In the genomic region with DNA sequence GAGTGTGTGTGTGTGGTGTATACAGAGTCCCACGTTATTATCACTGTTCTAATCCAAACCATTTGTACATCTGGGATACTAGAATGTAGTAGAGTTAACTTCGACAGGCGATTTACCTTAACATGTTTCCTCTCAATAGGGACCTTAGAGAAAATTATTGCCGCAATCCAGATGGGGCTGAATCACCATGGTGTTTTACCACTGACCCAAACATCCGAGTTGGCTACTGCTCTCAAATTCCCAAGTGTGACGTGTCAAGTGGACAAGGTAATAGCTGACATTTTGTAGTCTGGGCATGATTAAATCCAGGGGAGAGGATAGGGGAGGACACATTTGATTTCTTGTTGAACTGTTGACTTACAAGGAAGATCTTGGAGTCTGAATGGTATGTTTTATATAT, we compare ENCODE assay signal across 23 mouse cellular contexts. TPM values are rescaled to one million over a fixed set of nuclear protein-coding genes. Genes with fewer than 3 reads are reported as not detected.
A peak's percentile ranks its signal among the peaks of the same experiment; 100 is the strongest.
DNase-seq lines count a peak whose midpoint lies in the region; ATAC-seq and TF ChIP-seq lines count a peak whose summit lies in the region.
"Had no signal": no experiment of that assay in that cellular context is flagged by ENCODE, and none has a peak within 500 bp of the region (broad histone marks: within the 10 kb centered on the region; RNA-seq: fewer than 3 reads in every experiment).

No protein-coding gene starts in this region.

- H3K9me3 ChIP-seq in forebrain, postnatal 0 days (ENCODE audit: low read length): no peaks in the 10 kb centered on the region
- H3K9me3 ChIP-seq: embryonic facial prominence, embryonic 12.5 days; forebrain, embryonic 10.5 days; G1E; heart, embryonic 12.5 days; hindbrain, embryonic 12.5 days had no signal

- WGBS in forebrain, postnatal 0 days: 77% methylated on average over 6 of the region's 6 CpGs

- H3K4me3 ChIP-seq in forebrain, postnatal 0 days (ENCODE audit: low read depth, low read length): no peak overlapping the region
- H3K4me3 ChIP-seq: embryonic facial prominence, embryonic 12.5 days; forebrain, embryonic 10.5 days; gastrocnemius, adult 2 months; heart, embryonic 12.5 days; hindbrain, embryonic 12.5 days had no signal

- H3K27ac ChIP-seq in forebrain, postnatal 0 days (ENCODE audit: low read depth, low read length): no peak overlapping the region
- H3K27ac ChIP-seq: embryonic facial prominence, embryonic 12.5 days; forebrain, embryonic 10.5 days; gastrocnemius, adult 2 months; hindbrain, embryonic 12.5 days; hindbrain, postnatal 0 days had no signal

- H3K36me3 ChIP-seq in forebrain, postnatal 0 days (ENCODE audit: insufficient read depth): no peaks in the 10 kb centered on the region
- H3K36me3 ChIP-seq: embryonic facial prominence, embryonic 12.5 days; forebrain, embryonic 10.5 days; G1E; heart, embryonic 12.5 days; hindbrain, embryonic 12.5 days had no signal

- intact Hi-C loops in heart, postnatal 36 days (cut with DNase I): no loop called here

- no peak for ATAC-seq in erythroid progenitor cell, adult 5-6 weeks (replicated peaks; ENCODE audit: low FRiP score, poor library complexity, severe bottlenecking)
- ATAC-seq in forebrain, postnatal 0 days: no peak
- ATAC-seq: CD4-positive, CD25-positive, alpha-beta regulatory T cell, adult 4 months; forebrain, embryonic 14.5 days; hindbrain, postnatal 0 days had no signal

- DNase-seq in 3134 (ENCODE audit: extremely low read depth, insufficient read length, low spot score) (peak; percentile 3), NIH3T3 (ENCODE audit: low read depth) (peak; percentile 73)
- DNase-seq in embryo, embryonic 9.5 days (ENCODE audit: extremely low spot score): peak; percentile 5
- peak; percentile 44 for DNase-seq in fibroblast of lung, adult 2 months (ENCODE audit: low read depth)
- no peak for DNase-seq in retina, postnatal 1 day
- no peak for DNase-seq in forebrain, postnatal 0 days
- DNase-seq in heart, postnatal 36 days: no peak
- DNase-seq: adrenal gland, postnatal 25 days; cerebellum, adult 18-20 months; cerebellum, adult 9-11 months; gastrocnemius, adult 2 months; gastrocnemius, postnatal 25 days; kidney, adult 11 months; kidney, adult 9 months had no signal

- no peak for TF ChIP-seq CTCF in forebrain, postnatal 0 days (IDR thresholded peaks at IDR 0.05; ENCODE audit: low read depth)

- no peak overlapping the region for H3K9ac ChIP-seq in forebrain, postnatal 0 days
- H3K9ac ChIP-seq: embryonic facial prominence, embryonic 12.5 days; heart, embryonic 12.5 days; hindbrain, embryonic 12.5 days had no signal

- no peaks in the 10 kb centered on the region for H3K27me3 ChIP-seq in forebrain, postnatal 0 days (ENCODE audit: insufficient read depth, low read length)
- H3K27me3 ChIP-seq: embryonic facial prominence, embryonic 12.5 days; heart, embryonic 12.5 days; hindbrain, embryonic 12.5 days had no signal

- no peak overlapping the region for H3K4me2 ChIP-seq in forebrain, postnatal 0 days (ENCODE audit: low read depth)
- H3K4me2 ChIP-seq: embryonic facial prominence, embryonic 12.5 days; heart, embryonic 12.5 days; hindbrain, embryonic 12.5 days had no signal

- no peaks in the 10 kb centered on the region for H3K4me1 ChIP-seq in forebrain, postnatal 0 days (ENCODE audit: insufficient read depth)
- H3K4me1 ChIP-seq: embryonic facial prominence, embryonic 12.5 days; forebrain, embryonic 10.5 days; heart, embryonic 12.5 days; hindbrain, embryonic 12.5 days had no signal

RNA-seq across cellular contexts. Expression of a gene that starts 44.7 kb away (rescaled TPM):
- total RNA-seq in erythroid progenitor cell, adult 5-6 weeks (2015; ENCODE audit: low replicate concordance): 3.2 and 8.4 TPM in 2 replicates
- 1.1 and 4.6 TPM in 2 replicates for total RNA-seq in erythroid progenitor cell, adult 5-6 weeks (2017; ENCODE audit: low replicate concordance)
- 3.5 TPM in 2 replicates for total RNA-seq in forebrain, postnatal 0 days (2014; rRNA removed)
- 1.5 and 1.7 TPM in 2 replicates for polyA plus RNA-seq in forebrain, postnatal 0 days (2015; fragmentation: Nextera tagmentation; extraction: Ambion mirVana)
- total RNA-seq in heart, postnatal 36 days (2021): under 1 TPM; 0.56 to 0.70 TPM
- polyA plus RNA-seq: G1E had no signal

Comparison
In these comparisons a context has a peak if more than half of its experiments do, and no peak if none do; other contexts are left out.
1. DNase-seq: peak in 3134 (single experiment), NIH3T3 (single experiment), embryo, embryonic 9.5 days (single experiment) and fibroblast of lung, adult 2 months (single experiment); none in retina, postnatal 1 day (single experiment), forebrain, postnatal 0 days (single experiment) and heart, postnatal 36 days (0 of 2).